Comparison of ENCODE assay signal across 11 mouse cellular contexts in the genomic region with DNA sequence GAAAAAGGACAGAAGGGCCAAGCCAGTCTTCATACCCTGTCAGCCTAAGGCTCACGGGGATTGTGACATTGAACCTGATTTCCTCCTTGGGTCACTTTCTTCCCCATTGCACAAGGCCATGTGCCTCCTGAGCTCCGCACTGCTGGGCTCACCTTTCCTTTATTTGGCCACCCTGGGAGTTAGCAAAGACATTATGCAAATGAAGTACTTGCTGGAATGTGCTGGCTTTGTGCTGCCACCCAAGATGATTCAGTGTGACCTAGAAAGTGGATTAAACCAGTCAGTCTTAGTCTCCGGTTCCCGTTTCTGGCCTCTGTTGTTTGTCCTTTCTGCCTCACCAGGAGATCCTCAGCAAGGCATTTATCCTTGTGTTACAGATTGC. TPM values are rescaled to one million over a fixed set of nuclear protein-coding genes. Genes with fewer than 3 reads are reported as not detected.
DNase-seq lines count a peak whose midpoint lies in the region; ATAC-seq and TF ChIP-seq lines count a peak whose summit lies in the region.
"Had no signal": no experiment of that assay in that cellular context is flagged by ENCODE, and none has a peak within 500 bp of the region (broad histone marks: within the 10 kb centered on the region; RNA-seq: fewer than 3 reads in every experiment).

No protein-coding gene starts in this region.

- peaks cover 15% of the 10 kb centered on the region; the same call in 1 of the 2 replicates for H3K27me3 ChIP-seq in midbrain, embryonic 10.5 days (ENCODE audit: low read depth, poor library complexity, severe bottlenecking)
- H3K27me3 ChIP-seq in midbrain, postnatal 0 days (ENCODE audit: insufficient read depth, low read length), result no peaks in the 10 kb centered on the region
- no peaks in the 10 kb centered on the region for H3K27me3 ChIP-seq in kidney, embryonic 16.5 days (ENCODE audit: insufficient read depth, low read length)
- H3K27me3 ChIP-seq: hindbrain, embryonic 15.5 days; limb, embryonic 12.5 days had no signal

- H3K9ac ChIP-seq in midbrain, postnatal 0 days (replicated peaks; ENCODE audit: low read length, poor library complexity, severe bottlenecking), result no peak overlapping the region
- no peak overlapping the region for H3K9ac ChIP-seq in kidney, embryonic 16.5 days (replicated peaks; ENCODE audit: low read length)
- H3K9ac ChIP-seq: hindbrain, embryonic 15.5 days; limb, embryonic 12.5 days had no signal

- peak; percentile 11 to 68 for DNase-seq in adrenal gland, adult (ENCODE audit: inconsistent age in 2 of 2, low spot score in 1 of 2)
- DNase-seq in adrenal gland, postnatal 4 days (ENCODE audit: low spot score in 2 of 2), result no peak
- DNase-seq in midbrain, embryonic 10.5 days (ENCODE audit: low spot score), result peak; percentile 37
- DNase-seq in midbrain, postnatal 0 days (ENCODE audit: low spot score), result no peak
- DNase-seq in MN1 (ENCODE audit: low spot score), result no peak
- DNase-seq in layer of hippocampus, adult 9-11 months, result no peak
- DNase-seq: cerebellum, postnatal 36 days had no signal

- TF ChIP-seq CTCF in midbrain, postnatal 0 days (IDR thresholded peaks at IDR 0.05), result no peak

- H3K4me3 ChIP-seq in midbrain, embryonic 10.5 days, result no peak overlapping the region
- no peak overlapping the region for H3K4me3 ChIP-seq in midbrain, postnatal 0 days (ENCODE audit: low read depth, low read length)
- H3K4me3 ChIP-seq in kidney, embryonic 16.5 days (ENCODE audit: low read length), result no peak overlapping the region
- H3K4me3 ChIP-seq: hindbrain, embryonic 15.5 days; limb, embryonic 12.5 days had no signal

- H3K4me1 ChIP-seq in midbrain, embryonic 10.5 days, result peaks cover 32% of the 10 kb centered on the region
- no peaks in the 10 kb centered on the region for H3K4me1 ChIP-seq in midbrain, postnatal 0 days (ENCODE audit: insufficient read depth, low read length)
- H3K4me1 ChIP-seq in kidney, embryonic 16.5 days (ENCODE audit: insufficient read depth, low read length), result no peaks in the 10 kb centered on the region
- H3K4me1 ChIP-seq: hindbrain, embryonic 15.5 days; limb, embryonic 12.5 days had no signal

- H3K9me3 ChIP-seq in midbrain, embryonic 10.5 days (replicated peaks), result no peaks in the 10 kb centered on the region
- H3K9me3 ChIP-seq in midbrain, postnatal 0 days (ENCODE audit: low read length), result no peaks in the 10 kb centered on the region
- H3K9me3 ChIP-seq in kidney, embryonic 16.5 days (ENCODE audit: low read length), result no peaks in the 10 kb centered on the region
- H3K9me3 ChIP-seq: hindbrain, embryonic 15.5 days; limb, embryonic 12.5 days had no signal

- H3K36me3 ChIP-seq in midbrain, embryonic 10.5 days, result no peaks in the 10 kb centered on the region
- H3K36me3 ChIP-seq in midbrain, postnatal 0 days (ENCODE audit: insufficient read depth, low read length), result no peaks in the 10 kb centered on the region
- H3K36me3 ChIP-seq in kidney, embryonic 16.5 days (ENCODE audit: insufficient read depth, low read length), result no peaks in the 10 kb centered on the region
- H3K36me3 ChIP-seq: hindbrain, embryonic 15.5 days; limb, embryonic 12.5 days had no signal

- ATAC-seq in midbrain, postnatal 0 days (ENCODE audit: low FRiP score), result no peak
- ATAC-seq in kidney, embryonic 16.5 days (ENCODE audit: low FRiP score, low TSS enrichment), result peak; percentile 83
- no peak for ATAC-seq in erythroid progenitor cell, adult 5-6 weeks (replicated peaks; ENCODE audit: low FRiP score, poor library complexity, severe bottlenecking)

- peak overlapping the region; percentile 33; the same call in 1 of the 2 replicates for H3K27ac ChIP-seq in midbrain, embryonic 10.5 days (replicated peaks)
- no peak overlapping the region for H3K27ac ChIP-seq in midbrain, postnatal 0 days (ENCODE audit: low read depth, low read length)
- H3K27ac ChIP-seq in kidney, embryonic 16.5 days (ENCODE audit: low read length), result peak overlapping the region; percentile 52; the same call in 1 of the 2 replicates
- H3K27ac ChIP-seq: hindbrain, embryonic 15.5 days; limb, embryonic 12.5 days had no signal

- H3K4me2 ChIP-seq in midbrain, postnatal 0 days (ENCODE audit: low read depth, low read length, poor library complexity, severe bottlenecking), result no peak overlapping the region
- no peak overlapping the region for H3K4me2 ChIP-seq in kidney, embryonic 16.5 days (replicated peaks; ENCODE audit: low read depth, low read length)
- H3K4me2 ChIP-seq: hindbrain, embryonic 15.5 days; limb, embryonic 12.5 days had no signal

- 17% methylated on average over 4 of the region's 4 CpGs for WGBS in midbrain, embryonic 10.5 days
- WGBS in midbrain, postnatal 0 days, result 24% methylated on average over 4 of the region's 4 CpGs
- WGBS in kidney, embryonic 16.5 days, result 54% methylated on average over 4 of the region's 4 CpGs

RNA-seq across cellular contexts. Expression of gene Tubb2b, which starts 20.6 kb away (rescaled TPM):
- total RNA-seq in adrenal gland, postnatal 4 days (2021), result 100 to 1,000 TPM in 1 of 2 experiments, 10 to 100 TPM in 1; 59.8 to 108 TPM
- polyA plus RNA-seq in midbrain, embryonic 10.5 days (2016; fragmentation: Nextera tagmentation; extraction: Ambion mirVana), result 202 and 279 TPM in 2 replicates
- total RNA-seq in midbrain, postnatal 0 days (2014; rRNA removed), result 4,904 and 4,995 TPM in 2 replicates
- polyA plus RNA-seq in midbrain, postnatal 0 days (2015; fragmentation: Nextera tagmentation; extraction: Ambion mirVana), result 937 and 994 TPM in 2 replicates
- polyA plus RNA-seq in kidney, embryonic 16.5 days (2015; fragmentation: Nextera tagmentation; extraction: Ambion mirVana), result 39.7 and 40.4 TPM in 2 replicates
- total RNA-seq in erythroid progenitor cell, adult 5-6 weeks (2015; ENCODE audit: low replicate concordance), result not detected in 2 replicates
- 1.4 TPM in 1 of 2 replicates, not detected in the other for total RNA-seq in erythroid progenitor cell, adult 5-6 weeks (2017; ENCODE audit: low replicate concordance)

RNA-seq across cellular contexts. Expression of gene Tubb2a, which starts 31.9 kb away (rescaled TPM):
- total RNA-seq in adrenal gland, postnatal 4 days (2021), result 100 to 1,000 TPM in 1 of 2 experiments, 10 to 100 TPM in 1; 98.3 to 122 TPM
- 242 and 377 TPM in 2 replicates for polyA plus RNA-seq in midbrain, embryonic 10.5 days (2016; fragmentation: Nextera tagmentation; extraction: Ambion mirVana)
- total RNA-seq in midbrain, postnatal 0 days (2014; rRNA removed), result 5,907 and 6,629 TPM in 2 replicates
- polyA plus RNA-seq in midbrain, postnatal 0 days (2015; fragmentation: Nextera tagmentation; extraction: Ambion mirVana), result 4,276 and 4,687 TPM in 2 replicates
- 143 and 150 TPM in 2 replicates for polyA plus RNA-seq in kidney, embryonic 16.5 days (2015; fragmentation: Nextera tagmentation; extraction: Ambion mirVana)
- total RNA-seq in erythroid progenitor cell, adult 5-6 weeks (2015; ENCODE audit: low replicate concordance), result 27.7 and 29.6 TPM in 2 replicates
- total RNA-seq in erythroid progenitor cell, adult 5-6 weeks (2017; ENCODE audit: low replicate concordance), result 27.4 and 38.5 TPM in 2 replicates

RNA-seq across cellular contexts. Expression of gene Psmg4, which starts 53.1 kb away (rescaled TPM):
- total RNA-seq in adrenal gland, postnatal 4 days (2021), result 10 to 100 TPM; 45.2 to 50.0 TPM
- polyA plus RNA-seq in midbrain, embryonic 10.5 days (2016; fragmentation: Nextera tagmentation; extraction: Ambion mirVana), result 122 and 124 TPM in 2 replicates
- 36.5 and 99.5 TPM in 2 replicates for total RNA-seq in midbrain, postnatal 0 days (2014; rRNA removed)
- 82.0 and 87.7 TPM in 2 replicates for polyA plus RNA-seq in midbrain, postnatal 0 days (2015; fragmentation: Nextera tagmentation; extraction: Ambion mirVana)
- 67.4 and 74.9 TPM in 2 replicates for polyA plus RNA-seq in kidney, embryonic 16.5 days (2015; fragmentation: Nextera tagmentation; extraction: Ambion mirVana)
- 3.8 and 10.5 TPM in 2 replicates for total RNA-seq in erythroid progenitor cell, adult 5-6 weeks (2015; ENCODE audit: low replicate concordance)
- 4.4 and 36.2 TPM in 2 replicates for total RNA-seq in erythroid progenitor cell, adult 5-6 weeks (2017; ENCODE audit: low replicate concordance)

Comparison
In these comparisons a context has a peak if more than half of its experiments do, and no peak if none do; other contexts are left out.
1. DNase-seq: peak in adrenal gland, adult (2 of 2) and midbrain, embryonic 10.5 days (single experiment); none in adrenal gland, postnatal 4 days (0 of 2), midbrain, postnatal 0 days (single experiment), MN1 (single experiment) and layer of hippocampus, adult 9-11 months (single experiment).
2. RNA of gene Tubb2b, which starts 20.6 kb away (total RNA-seq): 4,904 to 4,995 TPM in midbrain, postnatal 0 days; 59.8 to 108 TPM in adrenal gland, postnatal 4 days and 1.4 TPM in erythroid progenitor cell, adult 5-6 weeks; every median in the first group is over 10 times any median in the second.
3. RNA of gene Tubb2a, which starts 31.9 kb away (total RNA-seq): 5,907 to 6,629 TPM in midbrain, postnatal 0 days; 98.3 to 122 TPM in adrenal gland, postnatal 4 days and 27.4 to 38.5 TPM in erythroid progenitor cell, adult 5-6 weeks; every median in the first group is over 10 times any median in the second.